Mouse (Mus musculus) limb, embryonic 15.5 days (tissue): ENCODE results near the gene Gsn. TPM values are rescaled to one million over a fixed set of nuclear protein-coding genes. Genes with fewer than 3 reads are reported as not detected.

ENCODE experiments used
- ATAC-seq: fragments of 200-750 bp; cut with Nextera tagmentation; 2 replicates; pipeline ENCODE4 v1.8.0; 2017; ENCODE audit warnings: low read depth, moderate TSS enrichment; ENCODE audit not compliant: insufficient number of reproducible peaks, low FRiP score, low TSS enrichment
- H3K27ac ChIP-seq: fragments of 300-500 bp; sonication (generic); 2 replicates; pipeline ENCODE4 v1.5.1; 2015; ENCODE audit warnings: moderate library complexity, mild to moderate bottlenecking, inconsistent platforms
- H3K27me3 ChIP-seq: fragments of 300-500 bp; sonication (generic); 2 replicates; pipeline ENCODE4 v1.6.1; 2015; ENCODE audit warnings: inconsistent platforms
- H3K36me3 ChIP-seq: fragments of 300-500 bp; sonication (generic); 2 replicates; pipeline ENCODE4 v1.6.1; 2015; ENCODE audit warnings: inconsistent platforms
- H3K4me1 ChIP-seq: fragments of 300-500 bp; sonication (generic); 2 replicates; pipeline ENCODE4 v1.6.1; 2015; ENCODE audit warnings: inconsistent platforms
- H3K4me2 ChIP-seq: fragments of 300-500 bp; sonication (generic); 2 replicates; pipeline ENCODE4 v1.6.1; 2015; ENCODE audit warnings: mild to moderate bottlenecking, inconsistent platforms
- H3K4me3 ChIP-seq: fragments of 300-500 bp; sonication (generic); 2 replicates; pipeline ENCODE4 v1.5.1; 2015; ENCODE audit warnings: mild to moderate bottlenecking, inconsistent platforms
- H3K9ac ChIP-seq: fragments of 300-500 bp; sonication (generic); 2 replicates; pipeline ENCODE4 v1.6.1; 2015; ENCODE audit warnings: inconsistent platforms
- H3K9me3 ChIP-seq: fragments of 300-500 bp; sonication (generic); 2 replicates; pipeline ENCODE4 v1.6.1; 2016; ENCODE audit warnings: inconsistent platforms
- WGBS: fragments of 180-500 bp; shearing (Covaris S2); methylation state at CpG from one replicate; pipeline ENCODE4 v1.1.7; 2015; 5-methylcytosine and 5-hydroxymethylcytosine counted together
- polyA plus RNA-seq: library from polyadenylated mRNA; unstranded; fragments of >200 nt; fragmentation: Nextera tagmentation; extraction: Ambion mirVana; gene quantifications from 2 replicates; pipeline ENCODE4 v1.2.1, GENCODE M21; 2015

Gsn gene
- polyA plus RNA-seq, 1 experiment from 2014 or later = 288 TPM

DNA sequence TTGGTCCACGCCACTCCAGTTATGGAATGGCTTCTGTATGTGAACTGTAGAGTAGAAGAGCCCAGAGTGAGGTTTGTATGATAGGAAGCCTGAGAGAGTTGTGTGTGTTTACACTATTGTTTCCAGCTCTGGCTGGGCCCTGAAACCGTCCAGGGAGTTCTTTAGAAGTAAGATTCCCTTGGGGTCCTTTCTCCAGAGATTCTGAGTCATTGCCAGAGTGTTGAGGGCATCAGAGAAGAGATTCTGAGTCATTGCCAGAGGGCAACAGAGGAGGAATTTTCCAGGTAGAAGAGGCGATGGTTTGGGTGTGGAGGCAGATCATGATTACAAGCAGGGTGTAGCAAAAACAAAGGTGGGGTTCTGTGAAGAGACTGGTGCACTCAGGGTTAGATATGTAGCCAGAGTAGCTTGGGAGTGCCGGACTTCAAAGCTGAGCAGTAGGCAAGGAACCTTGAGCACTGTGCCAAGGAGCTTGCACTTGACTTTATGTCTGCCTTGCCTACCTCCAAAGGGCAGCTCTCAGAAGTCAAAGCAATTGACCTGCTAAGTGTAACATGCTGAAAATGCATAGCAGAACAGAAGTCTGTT is 53.8 kb downstream of the Gsn start:
- H3K9ac ChIP-seq = no peak overlapping the region
- peaks cover 5% of the 10 kb centered on the region; the same call in 1 of the 2 replicates for H3K4me1 ChIP-seq
- ATAC-seq = no peak
- no peak overlapping the region for H3K4me3 ChIP-seq
- WGBS = 81% methylated on average over 4 of the region's 4 CpGs
- H3K4me2 ChIP-seq = no peak overlapping the region
- no peak overlapping the region for H3K27ac ChIP-seq
- H3K9me3 ChIP-seq = no peaks in the 10 kb centered on the region
- H3K36me3 ChIP-seq = peaks cover 25% of the 10 kb centered on the region
- H3K27me3 ChIP-seq = no peaks in the 10 kb centered on the region

DNA sequence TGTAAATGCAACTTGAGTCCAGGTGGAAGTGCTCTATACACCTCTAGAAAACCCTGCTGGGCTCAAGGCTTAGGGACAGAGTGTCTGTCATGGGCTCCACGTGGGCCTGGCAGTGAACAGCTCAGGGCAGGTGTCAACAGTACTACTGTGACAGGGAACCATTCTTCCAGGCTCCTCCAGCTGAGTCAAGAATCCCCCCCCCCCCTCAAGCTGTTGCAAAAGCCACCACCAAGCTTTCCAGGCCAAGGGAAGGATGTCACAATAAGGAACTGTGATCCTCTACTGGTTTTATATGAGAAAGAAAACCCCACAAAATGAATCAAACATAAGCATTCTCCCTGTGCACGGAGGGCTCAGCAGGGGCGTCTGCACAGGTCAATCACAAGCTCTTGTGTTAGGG is 58.1 kb downstream of the Gsn start:
- no peak overlapping the region for H3K4me2 ChIP-seq
- H3K4me3 ChIP-seq = no peak overlapping the region
- no peaks in the 10 kb centered on the region for H3K9me3 ChIP-seq
- no peaks in the 10 kb centered on the region for H3K27me3 ChIP-seq
- H3K36me3 ChIP-seq = peaks cover 4% of the 10 kb centered on the region; the same call in 1 of the 2 replicates
- no peak overlapping the region for H3K27ac ChIP-seq
- H3K4me1 ChIP-seq = peaks cover 5% of the 10 kb centered on the region; the same call in 1 of the 2 replicates
- H3K9ac ChIP-seq = no peak overlapping the region
- 45% methylated on average over 3 of the region's 3 CpGs for WGBS
- no peak for ATAC-seq

DNA sequence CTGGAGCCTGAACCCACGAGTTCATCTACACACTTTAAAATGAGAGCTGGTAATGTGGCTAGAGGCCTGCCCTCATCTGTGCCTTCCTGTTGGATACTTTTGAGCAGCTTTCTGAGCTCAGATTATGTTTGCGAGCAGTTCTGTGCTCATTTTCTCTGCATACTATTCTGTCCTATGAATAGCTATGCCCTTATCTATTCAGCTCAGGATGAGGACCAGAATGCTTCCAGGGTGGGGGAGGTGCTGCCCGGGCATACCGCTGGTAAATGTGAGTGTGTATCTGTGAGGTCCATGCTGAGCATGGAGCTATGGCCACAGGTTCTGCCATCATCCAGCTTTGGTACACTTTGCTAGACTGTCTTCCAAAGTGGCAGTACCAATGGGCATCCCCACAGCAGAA is 61.4 kb downstream of the Gsn start:
- no peaks in the 10 kb centered on the region for H3K27me3 ChIP-seq
- ATAC-seq = no peak
- no peak overlapping the region for H3K4me3 ChIP-seq
- no peak overlapping the region for H3K4me2 ChIP-seq
- WGBS = 83% methylated on average over 4 of the region's 4 CpGs
- H3K27ac ChIP-seq = no peak overlapping the region
- peaks cover 10% of the 10 kb centered on the region; the same call in 1 of the 2 replicates for H3K4me1 ChIP-seq
- H3K36me3 ChIP-seq = 0 out of 2 replicates have a peak, but pooled peaks cover 4% of the 10 kb centered on the region
- H3K9ac ChIP-seq = no peak overlapping the region
- no peaks in the 10 kb centered on the region for H3K9me3 ChIP-seq

DNA sequence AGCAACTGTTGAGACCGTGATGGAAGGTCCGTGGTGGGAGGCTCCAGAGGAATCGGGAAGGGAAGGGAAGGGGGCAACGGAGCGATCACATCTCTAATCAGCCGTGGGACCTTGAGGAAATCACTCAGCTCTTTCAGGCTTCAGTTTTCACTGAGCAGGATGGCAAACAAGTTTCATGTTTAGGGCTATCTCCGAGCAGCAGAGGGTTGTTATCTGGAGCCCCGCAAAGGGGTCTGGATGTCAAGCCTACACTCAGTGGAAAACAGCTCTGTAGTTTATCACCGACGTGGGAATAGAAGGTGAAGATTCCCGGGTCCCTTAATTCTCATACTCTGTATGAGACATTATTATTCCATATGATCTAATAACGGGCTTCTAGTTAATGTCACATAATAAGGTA is 62.2 kb downstream of the Gsn start:
- H3K4me3 ChIP-seq = no peak overlapping the region
- H3K9ac ChIP-seq = no peak overlapping the region
- 0 out of 2 replicates have a peak, but pooled peaks cover 4% of the 10 kb centered on the region for H3K36me3 ChIP-seq
- WGBS = 89% methylated on average over 12 of the region's 12 CpGs
- H3K4me2 ChIP-seq = no peak overlapping the region
- ATAC-seq = no peak
- 0 out of 2 replicates have a peak, but pooled peaks cover 9% of the 10 kb centered on the region for H3K4me1 ChIP-seq
- no peaks in the 10 kb centered on the region for H3K9me3 ChIP-seq
- no peaks in the 10 kb centered on the region for H3K27me3 ChIP-seq
- no peak overlapping the region for H3K27ac ChIP-seq

DNA sequence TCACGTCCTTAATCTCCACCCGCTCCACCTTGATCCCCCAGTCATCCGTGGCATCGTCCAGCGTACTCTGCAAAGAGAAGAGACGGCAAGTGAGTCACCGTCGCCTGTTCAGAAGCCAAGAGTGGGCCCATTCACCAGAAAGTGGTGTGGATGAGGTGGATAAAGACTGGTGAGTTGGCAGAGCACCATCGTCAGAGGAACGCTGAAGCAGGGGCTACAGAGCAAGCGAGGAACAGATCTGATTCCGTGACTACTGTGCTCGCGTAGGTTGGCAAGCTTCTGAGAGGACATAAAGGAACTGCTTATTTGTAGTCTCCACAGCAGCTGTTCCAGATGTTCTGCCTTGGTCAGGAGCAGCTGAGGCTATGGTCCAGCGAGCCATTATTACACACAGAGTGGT is 64.2 kb downstream of the Gsn start:
- no peaks in the 10 kb centered on the region for H3K27me3 ChIP-seq

DNA sequence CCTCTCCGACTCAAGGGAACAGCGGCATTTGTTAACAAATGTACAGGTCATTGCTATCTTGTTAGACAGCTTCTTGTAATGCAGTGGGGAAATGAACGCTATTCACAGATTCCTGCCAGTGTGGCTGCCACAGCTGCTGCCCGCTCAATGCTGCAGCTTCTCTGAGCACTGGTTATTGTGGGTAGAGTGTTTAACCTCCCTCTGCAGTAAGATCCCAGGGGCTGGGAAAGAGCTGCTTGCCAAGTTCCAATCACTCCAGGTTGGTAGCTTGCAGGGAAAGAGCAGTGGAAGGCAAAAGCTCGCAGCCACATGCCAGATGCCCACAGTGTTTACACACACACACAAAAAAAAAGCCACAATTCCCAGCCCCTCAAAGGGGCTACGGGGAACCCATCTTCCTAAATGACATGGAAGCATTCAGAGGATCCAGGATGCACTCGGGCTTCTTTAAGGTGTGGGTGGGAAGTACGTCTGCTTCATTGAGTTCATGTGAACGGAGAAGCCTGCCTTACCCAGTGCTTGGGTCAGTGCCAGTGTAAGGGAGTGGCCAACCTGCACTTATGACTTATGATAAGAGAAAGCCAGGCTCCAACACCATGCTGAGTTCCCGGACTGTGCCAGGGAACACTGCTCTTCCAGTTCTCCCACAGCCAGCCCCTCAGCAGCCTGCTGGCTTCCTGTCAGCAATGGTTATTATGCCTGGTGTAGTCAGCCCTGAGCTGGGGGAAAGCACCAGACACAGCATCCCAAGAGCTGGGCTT is 66.4 kb downstream of the Gsn start:
- H3K27ac ChIP-seq = no peak overlapping the region
- ATAC-seq = no peak

More for the DNA sequence above, 64.2 kb downstream of the Gsn start:
- Histone ChIP-seq H3K36me3 (0 out of 2 replicates have a peak, but pooled peaks cover 4% of the 10 kb centered on the region), H3K4me3 (no peak overlapping the region), H3K27ac (no peak overlapping the region), H3K4me1 (0 out of 2 replicates have a peak, but pooled peaks cover 9% of the 10 kb centered on the region), H3K9me3 (no peaks in the 10 kb centered on the region), H3K9ac (no peak overlapping the region), H3K4me2 (no peak overlapping the region)
- 80% methylated on average over 15 of the region's 15 CpGs for WGBS
- ATAC-seq = no peak

DNA sequence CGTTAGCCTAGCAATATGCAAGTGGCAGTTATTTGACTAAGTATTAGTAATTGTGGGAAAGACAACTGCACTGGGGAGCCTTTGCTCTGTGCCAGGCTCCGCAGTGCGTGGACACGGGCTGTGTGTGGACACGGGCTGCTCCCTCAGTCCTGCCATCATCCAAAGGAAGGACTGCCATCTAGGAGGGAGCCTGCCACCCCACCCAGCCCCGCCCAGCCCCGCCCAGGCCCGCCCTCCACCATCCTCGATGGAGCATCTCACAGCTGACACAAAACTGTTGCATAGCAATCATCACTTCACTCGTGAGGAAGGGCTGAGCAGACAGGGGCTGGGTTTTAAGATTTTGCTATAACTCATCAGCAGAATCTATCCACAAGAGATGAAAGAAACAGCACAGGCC is 69.8 kb downstream of the Gsn start:
- 68% methylated on average over 10 of the region's 10 CpGs for WGBS
- no peak overlapping the region for H3K4me3 ChIP-seq
- H3K9me3 ChIP-seq = no peaks in the 10 kb centered on the region
- H3K4me1 ChIP-seq = 0 out of 2 replicates have a peak, but pooled peaks cover 9% of the 10 kb centered on the region
- no peak overlapping the region for H3K27ac ChIP-seq
- no peak overlapping the region for H3K9ac ChIP-seq
- no peaks in the 10 kb centered on the region for H3K27me3 ChIP-seq
- no peak for ATAC-seq
- H3K36me3 ChIP-seq = no peaks in the 10 kb centered on the region
- H3K4me2 ChIP-seq = no peak overlapping the region

More for the DNA sequence above, 66.4 kb downstream of the Gsn start:
- Histone ChIP-seq H3K4me2 (no peak overlapping the region), H3K4me3 (no peak overlapping the region), H3K9me3 (no peaks in the 10 kb centered on the region), H3K9ac (no peak overlapping the region), H3K36me3 (0 out of 2 replicates have a peak, but pooled peaks cover 4% of the 10 kb centered on the region), H3K27me3 (no peaks in the 10 kb centered on the region), H3K4me1 (0 out of 2 replicates have a peak, but pooled peaks cover 9% of the 10 kb centered on the region)
- WGBS = 61% methylated on average over 10 of the region's 10 CpGs

DNA sequence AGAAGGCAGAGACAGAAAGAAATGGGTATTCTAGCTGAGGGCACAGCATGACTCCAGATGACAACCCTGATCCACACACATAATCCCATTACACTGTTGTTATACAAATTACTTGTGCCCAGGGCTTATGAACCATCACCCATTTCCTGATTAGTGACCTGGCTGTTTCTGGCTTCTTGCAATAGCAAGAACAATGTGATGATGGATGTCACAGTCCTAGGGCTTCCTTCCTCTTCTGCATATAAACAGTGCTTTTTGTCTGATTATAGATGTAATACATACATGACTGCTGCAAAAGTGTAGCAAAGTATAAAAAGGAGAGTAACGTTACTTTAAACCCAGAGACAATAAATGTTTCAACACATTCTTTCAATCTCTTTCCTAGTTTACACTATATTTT is 70.8 kb downstream of the Gsn start:
- Histone ChIP-seq H3K9ac (no peak overlapping the region), H3K4me1 (0 out of 2 replicates have a peak, but pooled peaks cover 9% of the 10 kb centered on the region), H3K9me3 (no peaks in the 10 kb centered on the region), H3K36me3 (no peaks in the 10 kb centered on the region), H3K4me2 (no peak overlapping the region), H3K4me3 (no peak overlapping the region), H3K27ac (no peak overlapping the region), H3K27me3 (no peaks in the 10 kb centered on the region)
- 36% methylated on average over 1 of the region's 1 CpGs for WGBS
- no peak for ATAC-seq

DNA sequence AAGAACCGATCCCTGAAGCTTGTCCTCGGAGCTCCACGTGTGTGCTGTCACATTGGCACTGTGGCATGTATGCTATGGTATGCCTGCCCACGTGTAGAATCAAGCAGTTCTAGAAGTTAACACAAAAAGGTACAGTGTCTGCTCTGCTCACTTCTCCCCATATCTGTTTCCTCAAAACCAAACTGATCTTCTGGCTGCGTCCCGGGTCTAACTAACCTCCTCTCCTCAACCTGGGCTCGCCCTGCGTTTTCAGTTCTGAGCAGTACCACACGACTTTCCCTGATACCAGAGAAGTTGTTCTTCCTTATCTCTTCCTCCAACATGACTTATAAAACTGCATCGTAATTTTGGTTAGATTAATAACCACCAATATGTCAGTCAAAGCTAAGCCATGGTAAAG is 71.4 kb downstream of the Gsn start:
- WGBS = 66% methylated on average over 10 of the region's 10 CpGs

DNA sequence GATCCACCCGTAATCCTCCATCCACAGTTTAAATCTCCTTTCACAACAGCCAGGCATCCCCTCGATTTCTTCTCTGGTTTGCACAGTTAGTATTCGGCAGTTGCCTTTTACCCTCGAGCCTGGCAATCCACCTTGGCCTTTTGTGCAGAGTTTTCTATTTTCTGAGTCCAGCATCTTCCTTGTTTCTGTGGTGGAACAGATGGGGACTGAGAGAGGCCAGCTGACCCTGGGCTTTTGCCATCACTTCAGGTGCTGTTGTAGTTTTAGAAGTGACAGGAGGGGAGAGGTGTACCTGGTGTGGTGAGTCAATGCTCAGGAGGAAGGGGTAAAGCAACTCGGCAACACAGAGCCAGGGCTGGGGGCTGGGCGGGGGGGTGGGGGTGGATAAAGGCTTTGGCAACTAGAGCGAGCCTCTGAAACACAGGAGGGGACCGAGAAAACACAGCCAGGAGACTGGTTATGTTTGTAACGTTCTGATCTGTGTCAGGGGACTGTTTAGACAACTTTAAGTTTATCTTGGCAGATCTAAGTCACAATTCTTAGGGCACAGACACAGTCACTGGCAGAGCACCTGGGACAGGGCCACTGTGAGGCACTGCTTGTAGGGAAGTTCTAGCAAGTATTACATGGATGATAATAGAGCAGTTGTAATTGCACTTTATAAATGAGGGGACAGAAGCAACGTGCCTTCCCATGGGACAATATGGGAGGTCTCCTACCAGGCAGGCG is 72.0 kb downstream of the Gsn start:
- Histone ChIP-seq H3K4me1 (no peaks in the 10 kb centered on the region), H3K27ac (no peak overlapping the region), H3K36me3 (no peaks in the 10 kb centered on the region), H3K4me3 (no peak overlapping the region), H3K4me2 (no peak overlapping the region), H3K9ac (no peak overlapping the region), H3K27me3 (no peaks in the 10 kb centered on the region), H3K9me3 (no peaks in the 10 kb centered on the region)
- WGBS = 45% methylated on average over 11 of the region's 11 CpGs
- ATAC-seq = no peak

More for the DNA sequence above, 71.4 kb downstream of the Gsn start:
- Histone ChIP-seq H3K9ac (no peak overlapping the region), H3K27me3 (no peaks in the 10 kb centered on the region), H3K27ac (no peak overlapping the region), H3K4me3 (no peak overlapping the region), H3K36me3 (no peaks in the 10 kb centered on the region), H3K4me1 (0 out of 2 replicates have a peak, but pooled peaks cover 4% of the 10 kb centered on the region), H3K4me2 (no peak overlapping the region), H3K9me3 (no peaks in the 10 kb centered on the region)
- no peak for ATAC-seq

DNA sequence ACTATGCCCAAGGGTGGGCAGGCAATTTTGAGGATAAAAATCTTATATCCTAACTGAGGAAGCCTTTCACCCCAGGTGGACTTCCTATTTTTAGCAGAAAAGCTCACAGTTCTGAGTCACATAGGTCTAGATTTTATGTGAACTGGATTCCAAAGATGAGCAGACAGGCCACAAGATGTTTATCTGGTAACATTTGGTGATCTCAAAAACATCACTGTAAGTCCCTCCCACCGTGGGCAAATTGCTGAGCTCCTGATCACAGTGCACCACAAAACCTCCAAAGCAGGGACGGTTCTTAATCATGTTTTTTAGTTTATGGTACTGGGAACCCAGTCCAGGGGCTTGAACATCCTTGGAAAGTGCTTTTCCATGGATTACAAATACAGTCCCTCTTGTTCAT is 72.9 kb downstream of the Gsn start:
- H3K27me3 ChIP-seq = no peaks in the 10 kb centered on the region
- no peaks in the 10 kb centered on the region for H3K9me3 ChIP-seq
- 81% methylated on average over 2 of the region's 2 CpGs for WGBS
- no peak for ATAC-seq
- no peak overlapping the region for H3K9ac ChIP-seq
- no peak overlapping the region for H3K27ac ChIP-seq
- no peaks in the 10 kb centered on the region for H3K4me1 ChIP-seq
- no peak overlapping the region for H3K4me3 ChIP-seq
- H3K36me3 ChIP-seq = no peaks in the 10 kb centered on the region
- no peak overlapping the region for H3K4me2 ChIP-seq

DNA sequence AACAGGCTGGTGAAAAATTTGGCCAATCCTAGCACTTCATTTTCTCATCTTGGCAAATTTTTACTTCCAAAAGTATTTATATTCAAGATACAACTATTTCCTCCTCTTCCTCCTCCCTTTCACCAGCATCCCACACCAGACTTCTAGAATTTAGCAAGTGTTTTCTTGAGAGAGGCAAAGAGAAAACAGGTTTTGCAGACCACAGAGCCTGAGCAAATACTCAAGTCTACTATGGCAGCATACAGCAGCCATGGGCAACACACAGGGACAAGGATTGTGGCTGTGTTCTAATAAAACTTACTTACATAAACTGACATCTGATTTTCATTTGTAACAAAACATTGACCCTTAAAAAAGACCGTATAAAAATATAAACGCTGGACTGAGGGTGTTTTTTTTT is 75.0 kb downstream of the Gsn start:
- peaks cover 9% of the 10 kb centered on the region for H3K4me1 ChIP-seq
- H3K9me3 ChIP-seq = no peaks in the 10 kb centered on the region
- no peak overlapping the region for H3K9ac ChIP-seq
- H3K27ac ChIP-seq = no peak overlapping the region
- no peak for ATAC-seq
- H3K27me3 ChIP-seq = no peaks in the 10 kb centered on the region
- no peak overlapping the region for H3K4me3 ChIP-seq
- H3K36me3 ChIP-seq = no peaks in the 10 kb centered on the region
- H3K4me2 ChIP-seq = no peak overlapping the region
- 35% methylated on average over 2 of the region's 2 CpGs for WGBS
